Mouse (Mus musculus) MEL (cell line): Measurements from ENCODE around the gene Scrt2. TPM values are rescaled to one million over a fixed set of nuclear protein-coding genes. Genes with fewer than 3 reads are reported as not detected.

Experiments used
- DNase-seq: peaks from one replicate; pipeline ENCODE4 v3.0.0; 2011; ENCODE audit warnings: low read depth, low spot score
- H3K27ac ChIP-seq: 2 replicates; pipeline ENCODE4 v1.5.1; 2012; ENCODE audit warnings: low read depth, mild to moderate bottlenecking, control low read depth, low read length, moderate library complexity; ENCODE audit not compliant: control insufficient read depth
- H3K27me3 ChIP-seq, 2 experiments: fragments of 150-350 bp in 1 of 2; sonication (generic) in 1 of 2; 2 replicates each; pipeline ENCODE4 v1.6.1; 2012; ENCODE audit warnings: low read length in 2 of 2, mild to moderate bottlenecking in 2 of 2, improper control_type of control experiment in 1 of 2, moderate library complexity in 1 of 2; ENCODE audit not compliant: insufficient read depth in 2 of 2, control insufficient read depth in 1 of 2
- H3K36me3 ChIP-seq, 2 experiments: 2 replicates each; pipeline ENCODE4 v1.6.1; 2012 to 2014; ENCODE audit warnings: low read length in 2 of 2, improper control_type of control experiment in 1 of 2, inconsistent platforms in 1 of 2, mild to moderate bottlenecking in 1 of 2; ENCODE audit not compliant: insufficient read depth in 2 of 2, control insufficient read depth in 1 of 2
- H3K4me1 ChIP-seq, 2 experiments: fragments of 150-350 bp in 1 of 2; sonication (generic) in 1 of 2; 2 replicates each; pipeline ENCODE4 v1.6.1; 2012; ENCODE audit warnings: low read length in 2 of 2, improper control_type of control experiment in 1 of 2, mild to moderate bottlenecking in 1 of 2; ENCODE audit not compliant: insufficient read depth in 2 of 2, control insufficient read depth in 1 of 2
- H3K4me3 ChIP-seq, 2 experiments: fragments of 150-350 bp in 1 of 2; sonication (generic) in 1 of 2; 2 replicates each; pipeline ENCODE4 v1.5.1; 2012; ENCODE audit warnings: low read depth in 2 of 2, low read length in 2 of 2, mild to moderate bottlenecking in 2 of 2, moderate library complexity in 2 of 2, control low read depth in 1 of 2, improper control_type of control experiment in 1 of 2; ENCODE audit not compliant: control insufficient read depth in 1 of 2, insufficient read depth in 1 of 2
- H3K79me2 ChIP-seq: 2 replicates; pipeline ENCODE4 v1.6.1; 2012; ENCODE audit warnings: mild to moderate bottlenecking, low read length, moderate library complexity; ENCODE audit not compliant: control insufficient read depth, poor library complexity, insufficient read depth
- H3K9ac ChIP-seq: 2 replicates; pipeline ENCODE4 v1.6.1; 2012; ENCODE audit warnings: low read depth, mild to moderate bottlenecking, control low read depth, low read length, moderate library complexity; ENCODE audit not compliant: control insufficient read depth, poor library complexity, severe bottlenecking
- H3K9me3 ChIP-seq: fragments of 150-350 bp; sonication (generic); replicated peaks from 2 replicates; pipeline ENCODE4 v1.6.1; 2012; ENCODE audit warnings: mild to moderate bottlenecking, low read length, improper control_type of control experiment, moderate library complexity; ENCODE audit not compliant: insufficient read depth
- BHLHE40 ChIP-seq: IDR thresholded peaks from 2 replicates; pipeline ENCODE4 v1.6.1; 2012; ENCODE audit warnings: low read depth, mild to moderate bottlenecking, inconsistent platforms, low read length, improper control_type of control experiment, borderline replicate concordance
- CTCF ChIP-seq, 3 experiments: IDR thresholded peaks in 2 of 3; conservative IDR thresholded peaks in 1 of 3; 2 replicates each; pipeline ENCODE4 v1.5.1; 2011 to 2012; ENCODE audit warnings: low read length in 3 of 3, low read depth in 2 of 3, mild to moderate bottlenecking in 2 of 3, improper control_type of control experiment in 1 of 3, inconsistent platforms in 1 of 3, mixed read lengths in 1 of 3, moderate library complexity in 1 of 3; ENCODE audit not compliant: control insufficient read depth in 1 of 3, insufficient read depth in 1 of 3, poor library complexity in 1 of 3, severe bottlenecking in 1 of 3
- ETS1 ChIP-seq: IDR thresholded peaks from 2 replicates; pipeline ENCODE4 v1.6.1; 2012; ENCODE audit warnings: low read depth, mild to moderate bottlenecking, inconsistent platforms, low read length, improper control_type of control experiment, moderate library complexity
- GABPA ChIP-seq: IDR thresholded peaks from 2 replicates; pipeline ENCODE4 v1.6.1; 2012; ENCODE audit warnings: low read depth, mild to moderate bottlenecking, inconsistent platforms, low read length, improper control_type of control experiment, moderate library complexity
- HCFC1 ChIP-seq: IDR thresholded peaks from 2 replicates; pipeline ENCODE4 v1.6.1; 2012; ENCODE audit warnings: low read depth, mild to moderate bottlenecking, inconsistent platforms, low read length, improper control_type of control experiment, moderate library complexity
- KAT2A ChIP-seq: conservative IDR thresholded peaks from 2 replicates; pipeline ENCODE4 v1.6.1; 2012; ENCODE audit warnings: low read depth, low read length, improper control_type of control experiment, inconsistent platforms
- MAZ ChIP-seq: IDR thresholded peaks from 2 replicates; pipeline ENCODE4 v1.6.1; 2012; ENCODE audit warnings: low read depth, mild to moderate bottlenecking, inconsistent platforms, low read length, improper control_type of control experiment
- MXI1 ChIP-seq: IDR thresholded peaks from 2 replicates; pipeline ENCODE4 v1.6.1; 2011; ENCODE audit warnings: mild to moderate bottlenecking, low read depth, low read length, improper control_type of control experiment
- MYB ChIP-seq: IDR thresholded peaks from 2 replicates; pipeline ENCODE4 v1.6.1; 2011; ENCODE audit warnings: mild to moderate bottlenecking, low read depth, low read length, improper control_type of control experiment
- MYC ChIP-seq: IDR thresholded peaks from 2 replicates; pipeline ENCODE4 v1.6.1; 2011; ENCODE audit warnings: low read depth, mild to moderate bottlenecking, low read length, improper control_type of control experiment, moderate library complexity
- NELFE ChIP-seq: IDR thresholded peaks from 2 replicates; pipeline ENCODE4 v1.6.1; 2011; ENCODE audit warnings: low read depth, low read length, improper control_type of control experiment
- NRF1 ChIP-seq: IDR thresholded peaks from 2 replicates; pipeline ENCODE4 v1.6.1; 2014; ENCODE audit warnings: low read depth, mild to moderate bottlenecking, inconsistent platforms, low read length, improper control_type of control experiment, moderate library complexity; ENCODE audit not compliant: poor library complexity, insufficient read depth, severe bottlenecking
- POLR2AphosphoS2 ChIP-seq: IDR thresholded peaks from 2 replicates; pipeline ENCODE4 v1.6.1; 2011; ENCODE audit warnings: low read length, improper control_type of control experiment
- POLR2AphosphoS5 ChIP-seq: IDR thresholded peaks from 2 replicates; pipeline ENCODE4 v1.6.1; 2012; ENCODE audit warnings: low read depth, borderline replicate concordance, mild to moderate bottlenecking, inconsistent platforms, low read length, moderate library complexity, mixed read lengths
- SIN3A ChIP-seq: IDR thresholded peaks from 2 replicates; pipeline ENCODE4 v1.6.1; 2012; ENCODE audit warnings: low read length, improper control_type of control experiment, inconsistent platforms
- UBTF ChIP-seq: IDR thresholded peaks from 2 replicates; pipeline ENCODE4 v1.6.1; 2012; ENCODE audit warnings: low read depth, mild to moderate bottlenecking, inconsistent platforms, low read length, improper control_type of control experiment, moderate library complexity, borderline replicate concordance; ENCODE audit not compliant: insufficient read depth
- USF1 ChIP-seq: IDR thresholded peaks from 2 replicates; pipeline ENCODE4 v1.6.1; 2014; ENCODE audit warnings: low read depth, mild to moderate bottlenecking, inconsistent platforms, low read length, improper control_type of control experiment, moderate library complexity
- ZKSCAN1 ChIP-seq: IDR thresholded peaks from 2 replicates; pipeline ENCODE4 v1.6.1; 2012; ENCODE audit warnings: low read depth, mild to moderate bottlenecking, inconsistent platforms, low read length, improper control_type of control experiment, moderate library complexity
- ZMIZ1 ChIP-seq: IDR thresholded peaks from 2 replicates; pipeline ENCODE4 v1.6.1; 2012; ENCODE audit warnings: low read depth, mild to moderate bottlenecking, inconsistent platforms, low read length, improper control_type of control experiment, moderate library complexity
- polyA plus RNA-seq, 2 experiments: library from polyadenylated mRNA; stranded (reverse) in 1 of 2; unstranded in 1 of 2; fragments of >175 nt in 1 of 2; fragments of >200 nt in 1 of 2; gene quantifications; 2 replicates each; pipeline versions ENCODE4 v1.2.1 to v1.2.4; 2012; ENCODE audit warnings: low replicate concordance in 2 of 2, low read depth in 1 of 2; ENCODE audit not compliant: insufficient read length in 2 of 2, insufficient read depth in 1 of 2, missing spikeins in 1 of 2
- total RNA-seq: library from RNA; depleted of rRNA; stranded (reverse); fragments of 300-350 nt; gene quantifications from 2 replicates; pipeline ENCODE4 v1.2.3, GENCODE M21; 2012

The Scrt2 gene
- total and polyA plus RNA-seq, 3 experiments, result not detected

- peaks cover 8 to 13% of the 10 kb centered on the region in 2 experiments for H3K27me3 ChIP-seq
- H3K4me1 ChIP-seq, result no peaks in the 10 kb centered on the region
- H3K27ac ChIP-seq, result no peak overlapping the region
- no peaks in the 10 kb centered on the region for H3K36me3 ChIP-seq
- no peaks in the 10 kb centered on the region for H3K9me3 ChIP-seq
- H3K9ac ChIP-seq, result no peak overlapping the region
- TF ChIP-seq USF1 (no peak), ETS1 (no peak), MAZ (no peak), NELFE (no peak), POLR2AphosphoS5 (no peak), NRF1 (no peak), GABPA (no peak), ZMIZ1 (no peak), MYB (no peak), MYC (no peak), BHLHE40 (no peak), ZKSCAN1 (no peak)
- no peaks in the 10 kb centered on the region for H3K79me2 ChIP-seq
- DNase-seq, result no peak
- H3K4me3 ChIP-seq, result no peak overlapping the region
Measured at GRCm38 (mm10) chr2:152077337-152077736, 4.0 kb upstream of the Scrt2 start.

DNA sequence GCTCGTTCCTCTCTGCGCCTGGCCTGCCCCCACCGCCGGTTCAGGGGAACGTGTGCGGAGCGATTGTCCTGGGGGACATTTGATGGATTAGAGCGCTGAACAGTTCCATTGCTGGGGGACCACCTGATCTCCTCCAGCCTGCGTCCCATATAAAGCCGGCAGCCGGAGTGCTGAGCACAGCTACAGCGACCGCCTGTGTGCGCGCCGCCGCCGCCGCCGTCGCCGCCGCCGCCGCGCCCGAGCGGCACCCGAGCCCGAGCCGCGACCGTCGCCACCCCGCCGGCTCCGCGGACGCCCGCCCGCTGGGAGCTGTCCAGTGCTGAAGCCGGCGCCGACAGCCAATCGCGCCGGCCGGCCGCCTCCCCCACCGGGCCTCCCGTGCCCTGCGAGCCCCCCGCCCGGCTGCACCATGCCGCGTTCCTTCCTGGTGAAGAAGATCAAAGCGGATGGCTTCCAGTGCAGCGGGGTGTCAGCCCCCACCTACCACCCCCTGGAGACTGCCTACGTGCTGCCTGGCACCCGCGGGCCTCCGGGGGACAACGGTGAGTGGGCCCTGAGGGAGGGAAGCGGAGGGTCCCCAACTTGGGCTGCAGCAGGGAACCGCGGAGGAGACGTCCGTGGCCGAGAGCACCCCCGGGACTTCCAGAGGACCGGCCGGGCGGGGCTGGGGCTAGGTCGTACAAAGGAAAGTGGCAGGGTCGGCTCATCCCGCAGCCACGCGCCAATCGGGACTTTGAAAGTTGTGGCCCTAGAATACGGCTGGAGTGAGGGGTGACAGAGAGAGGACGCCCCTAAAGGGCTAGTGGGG is 516 bp downstream of the Scrt2 start:
- Histone ChIP-seq H3K27me3 (peaks cover 2 to 6% of the 10 kb centered on the region in 2 experiments; a peak in 3 of 4 replicates), H3K9me3 (no peaks in the 10 kb centered on the region), H3K4me3 (no peak overlapping the region), H3K36me3 (peaks cover 0 to 3% of the 10 kb centered on the region in 2 experiments; a peak in 2 of 4 replicates), H3K79me2 (no peaks in the 10 kb centered on the region), H3K4me1 (peaks cover 0 to 9% of the 10 kb centered on the region in 2 experiments; a peak in 1 of 4 replicates), H3K27ac (no peak overlapping the region), H3K9ac (no peak overlapping the region)
- peak; percentile 39 for DNase-seq
- TF ChIP-seq MXI1 (peak; percentile 52), POLR2AphosphoS2 (no peak), MAZ (peak; percentile 43; the same call in 1 of the 2 replicates), NELFE (no peak), SIN3A (no peak; the same call in 1 of the 2 replicates), KAT2A (no peak), HCFC1 (no peak), CTCF (IDR thresholded peaks at IDR 0.05 in 2 of 3, conservative IDR thresholded peaks at IDR 0.05 in 1 of 3; ENCODE audit: control insufficient read depth in 1 of 3, insufficient read depth in 1 of 3, low read depth in 2 of 3, low read length in 3 of 3, poor library complexity in 1 of 3, severe bottlenecking in 1 of 3) (no peak), UBTF (0 out of 2 replicates have a peak, but pooled peaks have one; percentile 65), MYB (no peak)
